Mouse (Mus musculus) retina, adult 2 months (tissue): ENCODE results near the gene 2210016F16Rik.
"Not testable (repeated sequence)": the region's sequence is repeated elsewhere in the genome, so short reads cannot be mapped to it uniquely, and the experiment has no call there.

Experiments used
- DNase-seq: peaks from one replicate; pipeline ENCODE4 v3.0.0-alpha.2; 2012; ENCODE audit warnings: low read depth, low spot score

2210016F16Rik gene

GRCm38 (mm10) chr13:58384779-58385546 lies at the start of gene 2210016F16Rik:
Gene 2210016F16Rik, minus strand, starts transcription at chr13:58385225.
- DNase-seq: peak; percentile 26

GRCm38 (mm10) chr13:58423061-58423660 lies 38.1 kb upstream of the 2210016F16Rik start:
- no peak for DNase-seq

- no peak for DNase-seq
These were observed 37.2 kb upstream of the 2210016F16Rik start for GRCm38 (mm10) chr13:58422242-58422641.

GRCm38 (mm10) chr13:58421026-58421425 lies 36.0 kb upstream of the 2210016F16Rik start:
- DNase-seq: no peak

GRCm38 (mm10) chr13:58419266-58419665 lies 34.2 kb upstream of the 2210016F16Rik start:
- DNase-seq: no peak

- no peak for DNase-seq
These were observed 33.6 kb upstream of the 2210016F16Rik start for GRCm38 (mm10) chr13:58418656-58419055.

- no peak for DNase-seq
These were observed 30.8 kb upstream of the 2210016F16Rik start for GRCm38 (mm10) chr13:58415838-58416237.

- DNase-seq: no peak
These were observed 30.3 kb upstream of the 2210016F16Rik start for GRCm38 (mm10) chr13:58415374-58415773.

GRCm38 (mm10) chr13:58411073-58411472 lies 26.0 kb upstream of the 2210016F16Rik start:
- no peak for DNase-seq

GRCm38 (mm10) chr13:58403243-58403642 lies 18.2 kb upstream of the 2210016F16Rik start, which contains the start of gene Hnrnpk:
Gene Hnrnpk, minus strand, starts transcription at chr13:58403343.
- DNase-seq: not testable (repeated sequence)

- no peak for DNase-seq
These were observed 17.7 kb upstream of the 2210016F16Rik start for GRCm38 (mm10) chr13:58402744-58403110.

GRCm38 (mm10) chr13:58402003-58402743 lies 17.1 kb upstream of the 2210016F16Rik start, which contains the start of gene Rmi1:
Gene Rmi1, plus strand, starts transcription at chr13:58402248.
- DNase-seq: peak; percentile 97

GRCm38 (mm10) chr13:58401135-58402002 lies 16.3 kb upstream of the 2210016F16Rik start:
- peak; percentile 61 for DNase-seq

- DNase-seq: no peak
These were observed 15.6 kb upstream of the 2210016F16Rik start for GRCm38 (mm10) chr13:58400576-58400975.

GRCm38 (mm10) chr13:58397651-58398050 lies 12.6 kb upstream of the 2210016F16Rik start:
- DNase-seq: no peak

- not testable (repeated sequence) for DNase-seq
These were observed 9.4 kb upstream of the 2210016F16Rik start for GRCm38 (mm10) chr13:58394392-58394791.

- no peak for DNase-seq
These were observed 4.4 kb upstream of the 2210016F16Rik start for GRCm38 (mm10) chr13:58389324-58389951.

GRCm38 (mm10) chr13:58388379-58388778 lies 3.4 kb upstream of the 2210016F16Rik start:
- no peak for DNase-seq

- peak; percentile 18 for DNase-seq
These were observed 2.9 kb upstream of the 2210016F16Rik start for GRCm38 (mm10) chr13:58387948-58388347.

- DNase-seq: no peak
These were observed 509 bp upstream of the 2210016F16Rik start for GRCm38 (mm10) chr13:58385547-58385920.

- DNase-seq: no peak
These were observed 654 bp downstream of the 2210016F16Rik start for GRCm38 (mm10) chr13:58384371-58384770.
